Mouse (Mus musculus) retina, embryonic 14.5 days (tissue): Measurements from ENCODE around the gene Creb5.

Experiments used
- DNase-seq: peaks from one replicate; pipeline ENCODE4 v3.0.0-alpha.2; 2015; ENCODE audit warnings: low spot score

Creb5 gene

GRCm38 (mm10) chr6:53287038-53287561 lies at the start of gene Creb5:
Gene Creb5, plus strand, starts transcription at chr6:53287270.
- peak; percentile 95 for DNase-seq

- no peak for DNase-seq
These were observed 27.2 kb upstream of the Creb5 start for GRCm38 (mm10) chr6:53259841-53260240.

GRCm38 (mm10) chr6:53262401-53262800 lies 24.7 kb upstream of the Creb5 start:
- DNase-seq, result peak; percentile 24

- DNase-seq, result peak; percentile 67
These were observed 20.0 kb upstream of the Creb5 start for GRCm38 (mm10) chr6:53267036-53267435.

GRCm38 (mm10) chr6:53267732-53268505 lies 19.2 kb upstream of the Creb5 start:
- DNase-seq, result no peak

- no peak for DNase-seq
These were observed 15.9 kb upstream of the Creb5 start for GRCm38 (mm10) chr6:53271216-53271615.

GRCm38 (mm10) chr6:53271636-53272035 lies 15.4 kb upstream of the Creb5 start:
- no peak for DNase-seq

- DNase-seq, result peak; percentile 51
These were observed 557 bp upstream of the Creb5 start for GRCm38 (mm10) chr6:53286389-53287037.

GRCm38 (mm10) chr6:53287562-53288381 lies 702 bp downstream of the Creb5 start:
- peak; percentile 62 for DNase-seq

- peak; percentile 35 for DNase-seq
These were observed 1.8 kb downstream of the Creb5 start for GRCm38 (mm10) chr6:53288584-53289558.

GRCm38 (mm10) chr6:53289659-53290058 lies 2.6 kb downstream of the Creb5 start:
- DNase-seq, result peak; percentile 28

- peak; percentile 44 for DNase-seq
These were observed 3.3 kb downstream of the Creb5 start for GRCm38 (mm10) chr6:53290215-53290990.

GRCm38 (mm10) chr6:53292931-53293330 lies 5.9 kb downstream of the Creb5 start:
- DNase-seq, result no peak

GRCm38 (mm10) chr6:53297851-53298250 lies 10.8 kb downstream of the Creb5 start:
- DNase-seq, result no peak

GRCm38 (mm10) chr6:53304201-53304600 lies 17.1 kb downstream of the Creb5 start:
- no peak for DNase-seq

GRCm38 (mm10) chr6:53306156-53306555 lies 19.1 kb downstream of the Creb5 start:
- no peak for DNase-seq

- no peak for DNase-seq
These were observed 19.6 kb downstream of the Creb5 start for GRCm38 (mm10) chr6:53306710-53307109.

- no peak for DNase-seq
These were observed 21.6 kb downstream of the Creb5 start for GRCm38 (mm10) chr6:53308684-53309083.

- no peak for DNase-seq
These were observed 26.5 kb downstream of the Creb5 start for GRCm38 (mm10) chr6:53313604-53314003.

GRCm38 (mm10) chr6:53314126-53314525 lies 27.1 kb downstream of the Creb5 start:
- no peak for DNase-seq
